20 mouse cellular contexts compared by ENCODE assay signal in genomic region chr19:55496333-55496732, GRCm38 (mm10).
DNase-seq lines count a peak whose midpoint lies in the region; ATAC-seq and TF ChIP-seq lines count a peak whose summit lies in the region.
"Had no signal": no experiment of that assay in that cellular context is flagged by ENCODE, and none has a peak within 500 bp of the region (broad histone marks: within the 10 kb centered on the region; RNA-seq: fewer than 3 reads in every experiment).

No protein-coding gene starts in this region.

- no peak for TF ChIP-seq CTCF in lung, adult 2 months (IDR thresholded peaks at IDR 0.05; ENCODE audit: insufficient read depth, low read length)
- no peak for TF ChIP-seq CTCF in lung, postnatal 0 days (IDR thresholded peaks at IDR 0.05)

- no peak for DNase-seq in heart, postnatal 10 days
- no peak for DNase-seq in lung, adult 2 months
- peak; percentile 19 for DNase-seq in lung, postnatal 0 days (ENCODE audit: low spot score)
- no peak for DNase-seq in left cerebral cortex, postnatal 10 days (ENCODE audit: extremely low spot score in 1 of 2, low spot score in 2 of 2)
- DNase-seq in spleen, adult 12 weeks (ENCODE audit: low spot score): no peak
- DNase-seq: adrenal gland, adult 8-10 months; cerebellum, adult 11 months; cerebellum, postnatal 25 days; gastrocnemius, adult 2 months; heart, postnatal 36 days; layer of hippocampus, postnatal 36 days had no signal

- no peaks in the 10 kb centered on the region for H3K36me3 ChIP-seq in heart, embryonic 16.5 days (ENCODE audit: control insufficient read depth, insufficient read depth)
- H3K36me3 ChIP-seq in lung, embryonic 16.5 days (ENCODE audit: control insufficient read depth, insufficient read depth, low read length): no peaks in the 10 kb centered on the region
- no peaks in the 10 kb centered on the region for H3K36me3 ChIP-seq in lung, postnatal 0 days (ENCODE audit: insufficient read depth, low read length)
- H3K36me3 ChIP-seq: forebrain, embryonic 12.5 days; hindbrain, embryonic 15.5 days; intestine, embryonic 15.5 days; neural tube, embryonic 15.5 days had no signal

- H3K9ac ChIP-seq in heart, embryonic 16.5 days (ENCODE audit: low read length): no peak overlapping the region
- H3K9ac ChIP-seq in lung, embryonic 16.5 days (ENCODE audit: low read length): no peak overlapping the region
- no peak overlapping the region for H3K9ac ChIP-seq in lung, postnatal 0 days (replicated peaks; ENCODE audit: low read depth)
- H3K9ac ChIP-seq: forebrain, embryonic 12.5 days; hindbrain, embryonic 15.5 days; intestine, embryonic 15.5 days; liver, embryonic 15.5 days; neural tube, embryonic 15.5 days had no signal

- TF ChIP-seq EP300 in lung, postnatal 0 days (IDR thresholded peaks at IDR 0.05): peak; percentile 6; the same call in 1 of the 2 replicates

- no peak overlapping the region for H3K4me2 ChIP-seq in heart, embryonic 16.5 days (ENCODE audit: low read depth, low read length)
- no peak overlapping the region for H3K4me2 ChIP-seq in lung, embryonic 16.5 days (ENCODE audit: low read depth, low read length)
- H3K4me2 ChIP-seq in lung, postnatal 0 days (replicated peaks; ENCODE audit: low read depth, low read length): no peak overlapping the region
- H3K4me2 ChIP-seq: forebrain, embryonic 12.5 days; heart, embryonic 11.5 days; hindbrain, embryonic 15.5 days; intestine, embryonic 15.5 days; liver, embryonic 15.5 days; neural tube, embryonic 15.5 days had no signal

- no peak for TF ChIP-seq POLR2A in lung, adult 2 months (IDR thresholded peaks at IDR 0.05; ENCODE audit: borderline replicate concordance, extremely low read depth, low read depth, low read length)

- H3K4me1 ChIP-seq in heart, embryonic 16.5 days (ENCODE audit: control insufficient read depth, insufficient read depth, low read length): no peaks in the 10 kb centered on the region; the same call in 1 of the 2 replicates
- peaks cover 7% of the 10 kb centered on the region for H3K4me1 ChIP-seq in lung, embryonic 16.5 days (replicated peaks; ENCODE audit: control insufficient read depth, insufficient read depth, low read length)
- H3K4me1 ChIP-seq in lung, adult 2 months (ENCODE audit: control insufficient read depth, insufficient read depth, low read length): peaks cover 4% of the 10 kb centered on the region; the same call in 1 of the 2 replicates
- H3K4me1 ChIP-seq in lung, postnatal 0 days (ENCODE audit: insufficient read depth, low read depth, low read length): no peaks in the 10 kb centered on the region

- no peak overlapping the region for H3K4me3 ChIP-seq in heart, embryonic 16.5 days (ENCODE audit: low read length)
- H3K4me3 ChIP-seq in lung, embryonic 16.5 days (ENCODE audit: low read length): no peak overlapping the region
- H3K4me3 ChIP-seq in lung, adult 2 months (replicated peaks; ENCODE audit: extremely low read depth, low read depth, low read length): no peak overlapping the region
- no peak overlapping the region for H3K4me3 ChIP-seq in lung, postnatal 0 days (ENCODE audit: low read depth, low read length)
- H3K4me3 ChIP-seq: forebrain, embryonic 12.5 days; gastrocnemius, adult 2 months; hindbrain, embryonic 15.5 days; intestine, embryonic 15.5 days; liver, embryonic 15.5 days; neural tube, embryonic 15.5 days had no signal

- no peak overlapping the region for H3K27ac ChIP-seq in heart, embryonic 16.5 days (ENCODE audit: low read length)
- no peak overlapping the region for H3K27ac ChIP-seq in lung, embryonic 16.5 days (ENCODE audit: low read length)
- H3K27ac ChIP-seq in lung, postnatal 0 days (ENCODE audit: low read length): no peak overlapping the region
- H3K27ac ChIP-seq: forebrain, embryonic 12.5 days; gastrocnemius, adult 2 months; hindbrain, embryonic 15.5 days; intestine, embryonic 15.5 days; liver, embryonic 15.5 days; neural tube, embryonic 15.5 days had no signal

- 55% methylated on average over 9 of the region's 9 CpGs for WGBS in heart, embryonic 16.5 days
- WGBS in lung, embryonic 16.5 days: 37% methylated on average over 9 of the region's 9 CpGs
- 42% methylated on average over 9 of the region's 9 CpGs for WGBS in lung, adult 2 months
- WGBS in lung, postnatal 0 days: 28% methylated on average over 9 of the region's 9 CpGs

- peak; percentile 32; the same call in 1 of the 2 replicates for ATAC-seq in heart, embryonic 16.5 days (replicated peaks; ENCODE audit: extremely low read depth, insufficient read depth, low FRiP score)
- ATAC-seq in lung, embryonic 16.5 days (ENCODE audit: low read depth): peak; percentile 71
- ATAC-seq in lung, postnatal 0 days: peak; percentile 78
- ATAC-seq: intestine, embryonic 15.5 days; midbrain, embryonic 16.5 days had no signal

- no peaks in the 10 kb centered on the region for H3K9me3 ChIP-seq in heart, embryonic 16.5 days (replicated peaks; ENCODE audit: control insufficient read depth, low read length)
- no peaks in the 10 kb centered on the region for H3K9me3 ChIP-seq in lung, embryonic 16.5 days (ENCODE audit: control insufficient read depth, low read length)
- H3K9me3 ChIP-seq in lung, postnatal 0 days (ENCODE audit: low read length): no peaks in the 10 kb centered on the region
- H3K9me3 ChIP-seq: forebrain, embryonic 12.5 days; hindbrain, embryonic 15.5 days; intestine, embryonic 15.5 days; liver, embryonic 15.5 days; neural tube, embryonic 15.5 days had no signal

- intact Hi-C loops in heart, postnatal 10 days (cut with DNase I): no loop called here
- intact Hi-C loops in left cerebral cortex, postnatal 10 days (cut with DNase I): no loop called here

- H3K27me3 ChIP-seq in heart, embryonic 16.5 days (ENCODE audit: control insufficient read depth, insufficient read depth, low read length): no peaks in the 10 kb centered on the region
- H3K27me3 ChIP-seq in lung, embryonic 16.5 days (ENCODE audit: control insufficient read depth, insufficient read depth, low read depth, low read length): no peaks in the 10 kb centered on the region; the same call in 1 of the 2 replicates
- no peaks in the 10 kb centered on the region for H3K27me3 ChIP-seq in lung, postnatal 0 days (replicated peaks; ENCODE audit: insufficient read depth, low read length)
- H3K27me3 ChIP-seq: intestine, embryonic 15.5 days; liver, embryonic 15.5 days; neural tube, embryonic 15.5 days had no signal
